Mouse (Mus musculus): ENCODE data around the gene Duoxa1.

DNA sequence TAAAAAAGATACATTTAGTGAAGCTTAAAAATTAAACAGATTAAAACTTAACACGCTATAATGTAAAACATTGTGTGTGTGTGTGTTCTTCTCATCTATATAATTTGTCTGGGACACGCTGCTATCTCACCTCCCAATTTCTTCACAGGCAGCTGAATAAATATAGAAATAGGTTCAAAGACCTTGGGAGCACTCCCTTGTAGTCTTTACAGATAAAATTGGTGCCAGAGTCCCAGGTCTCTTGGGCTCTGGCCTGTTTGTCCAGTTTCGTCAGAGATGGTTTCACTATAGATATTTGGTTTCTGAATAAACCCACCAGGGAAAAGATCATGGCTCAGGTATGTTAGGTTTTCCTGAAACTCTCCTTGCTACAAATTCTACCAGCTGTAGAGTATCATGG, 34.8 kb downstream of the Duoxa1 start:
- TF ChIP-seq CTCF (IDR thresholded peaks at IDR 0.05; ENCODE audit: low read depth) (no peak), EP300 (IDR thresholded peaks at IDR 0.05; ENCODE audit: low read depth) (no peak)
